Mouse (Mus musculus) cerebellum, adult 2 months (tissue): Measurements from ENCODE around the gene Bhlhe40. TPM values are rescaled to one million over a fixed set of nuclear protein-coding genes. Genes with fewer than 3 reads are reported as not detected.

Source experiments
- DNase-seq, 2 experiments: peaks; one replicate each; pipeline ENCODE4 v3.0.0; 2021
- H3K27ac ChIP-seq: fragments of 200-500 bp; 2 replicates; pipeline ENCODE4 v1.5.1; 2012; ENCODE audit warnings: low read length, control low read depth, inconsistent platforms; ENCODE audit not compliant: insufficient read depth
- H3K27me3 ChIP-seq: fragments of 200-500 bp; 2 replicates; pipeline ENCODE4 v1.6.1; 2012; ENCODE audit warnings: inconsistent platforms, mild to moderate bottlenecking, low read length, moderate library complexity; ENCODE audit not compliant: control insufficient read depth, insufficient read depth
- H3K4me1 ChIP-seq: fragments of 200-500 bp; 2 replicates; pipeline ENCODE4 v1.6.1; 2011; ENCODE audit warnings: low read length; ENCODE audit not compliant: control insufficient read depth, insufficient read depth
- H3K4me3 ChIP-seq: fragments of 200-500 bp; replicated peaks from 2 replicates; pipeline ENCODE3; 2011; ENCODE audit warnings: mild to moderate bottlenecking, low read depth, low read length, control low read depth; ENCODE audit not compliant: insufficient read depth
- CTCF ChIP-seq: fragments of 200-500 bp; IDR thresholded peaks from 2 replicates; pipeline ENCODE4 v1.5.1; 2011; ENCODE audit warnings: low read depth, mild to moderate bottlenecking, control low read depth, low read length, moderate library complexity, borderline replicate concordance; ENCODE audit not compliant: insufficient read depth
- POLR2A ChIP-seq: fragments of 200-500 bp; IDR thresholded peaks from 2 replicates; pipeline ENCODE4 v1.6.1; 2011; ENCODE audit warnings: low read length, control low read depth, borderline replicate concordance; ENCODE audit not compliant: insufficient read depth
- WGBS: fragments of 180-500 bp; shearing (Covaris S2); methylation state at CpG from one replicate; pipeline ENCODE4 v1.1.7; 2018; 5-methylcytosine and 5-hydroxymethylcytosine counted together
- polyA plus RNA-seq: library from polyadenylated mRNA; depleted of rRNA; stranded (reverse); fragments of >200 nt; gene quantifications from 2 replicates; pipeline ENCODE4 v1.2.3, GENCODE M21; 2012

Gene Bhlhe40
- polyA plus RNA-seq, 1 experiment, result 44.3 TPM

DNA sequence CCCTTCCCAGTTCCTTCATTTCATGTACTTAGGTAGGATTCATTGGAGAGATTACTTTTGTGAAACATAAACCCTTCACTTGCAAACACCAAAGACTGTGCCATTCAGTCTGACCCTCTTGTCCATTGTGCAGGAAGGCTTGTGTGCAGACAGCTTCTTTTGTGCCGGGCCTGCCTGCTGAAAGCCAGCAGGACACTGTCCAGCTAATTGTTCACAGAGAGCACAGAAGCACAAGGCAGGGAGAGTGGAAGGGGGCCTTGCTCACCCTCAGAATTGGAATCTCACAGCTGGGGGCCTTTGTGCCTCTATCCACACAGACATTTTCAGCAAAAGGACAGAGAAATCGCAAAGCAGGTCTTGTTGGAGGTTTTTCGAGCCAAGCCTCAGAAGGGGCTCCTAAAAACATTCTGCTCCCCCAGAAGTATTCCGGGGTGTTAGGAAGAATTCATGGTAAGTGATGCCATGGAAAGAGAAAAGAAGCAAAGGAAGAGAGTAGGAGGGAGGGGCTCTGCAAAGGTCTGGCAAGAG is 38.0 kb downstream of the Bhlhe40 start:
- DNase-seq, result no peak
- no peak for TF ChIP-seq POLR2A
- TF ChIP-seq CTCF, result no peak
- no peaks in the 10 kb centered on the region for H3K27me3 ChIP-seq
- H3K4me3 ChIP-seq, result no peak overlapping the region
- 62% methylated on average over 4 of the region's 4 CpGs for WGBS
- H3K27ac ChIP-seq, result no peak overlapping the region
- peaks cover 7% of the 10 kb centered on the region; the same call in 1 of the 2 replicates for H3K4me1 ChIP-seq

DNA sequence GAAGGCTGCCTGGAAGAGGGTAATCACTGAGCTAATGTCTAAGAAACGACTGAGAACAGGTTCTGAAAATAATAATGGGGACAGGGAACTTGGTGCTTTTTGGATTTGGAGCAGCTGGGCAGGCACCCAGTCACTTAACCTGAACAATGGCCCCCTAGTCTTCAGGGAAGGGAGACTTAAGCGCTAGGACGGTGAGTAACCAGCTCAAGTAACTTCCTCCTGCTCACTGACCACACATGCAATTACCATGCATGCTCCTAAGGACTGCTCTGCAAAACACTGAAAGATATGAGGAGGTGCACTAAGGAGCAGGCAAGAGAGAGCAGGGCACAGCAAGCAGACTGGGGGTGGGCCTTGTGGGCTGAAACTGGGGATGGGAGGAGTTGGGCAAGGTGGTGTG is 39.2 kb downstream of the Bhlhe40 start:
- 69% methylated on average over 3 of the region's 3 CpGs for WGBS
- Histone ChIP-seq H3K27ac (no peak overlapping the region), H3K4me3 (no peak overlapping the region), H3K4me1 (peaks cover 7% of the 10 kb centered on the region; the same call in 1 of the 2 replicates), H3K27me3 (no peaks in the 10 kb centered on the region)
- TF ChIP-seq POLR2A (no peak), CTCF (no peak)
- DNase-seq, result no peak

DNA sequence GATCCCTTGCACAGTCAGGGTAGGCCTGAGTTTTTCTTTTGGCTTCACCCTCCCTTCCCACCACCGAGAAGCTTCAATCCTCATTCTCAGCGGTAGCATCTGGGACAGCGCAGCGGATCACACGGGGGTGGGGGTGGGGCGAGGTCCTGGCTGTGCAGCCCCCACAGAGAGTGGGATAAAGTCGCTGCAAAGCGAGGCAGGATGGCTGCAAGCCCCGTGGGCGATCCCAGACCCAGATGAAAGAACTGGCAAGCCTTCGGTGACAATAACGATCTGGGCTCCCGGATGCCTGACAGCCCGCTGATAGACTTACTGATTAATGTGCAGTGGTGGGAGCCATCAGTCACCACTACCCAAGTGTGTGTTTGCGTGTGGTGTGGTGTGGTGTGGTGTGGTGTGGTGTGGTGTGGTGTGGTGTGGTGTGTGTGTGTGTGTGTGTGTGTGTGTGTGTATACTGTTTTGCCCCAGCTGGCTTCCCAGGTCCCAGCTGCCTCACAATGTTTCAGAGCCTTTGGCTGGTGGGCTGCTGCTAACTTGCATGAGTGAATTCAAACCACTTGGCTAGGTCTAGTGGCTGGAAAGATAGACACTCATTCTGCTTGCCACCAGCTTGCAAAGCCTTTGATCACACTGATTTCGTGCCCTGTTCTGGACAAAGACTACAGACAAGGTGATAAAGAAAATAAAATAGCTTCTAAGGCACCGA is 40.4 kb downstream of the Bhlhe40 start:
- Histone ChIP-seq H3K27ac (no peak overlapping the region), H3K27me3 (no peaks in the 10 kb centered on the region), H3K4me1 (peaks cover 7% of the 10 kb centered on the region; the same call in 1 of the 2 replicates), H3K4me3 (no peak overlapping the region)
- DNase-seq, result no peak
- WGBS, result 27% methylated on average over 17 of the region's 17 CpGs
- TF ChIP-seq POLR2A (no peak), CTCF (no peak)

- Histone ChIP-seq H3K4me3 (no peak overlapping the region), H3K4me1 (peaks cover 10% of the 10 kb centered on the region), H3K27me3 (no peaks in the 10 kb centered on the region), H3K27ac (no peak overlapping the region)
- WGBS, result 73% methylated on average over 3 of the region's 3 CpGs
- TF ChIP-seq CTCF (no peak), POLR2A (no peak)
- DNase-seq, result no peak
Observed at GRCm38 (mm10) chr6:108702648-108703047, 42.2 kb downstream of the Bhlhe40 start.

- no peak overlapping the region for H3K27ac ChIP-seq
- no peak overlapping the region for H3K4me3 ChIP-seq
- no peaks in the 10 kb centered on the region for H3K27me3 ChIP-seq
- WGBS, result 97% methylated on average over 1 of the region's 1 CpGs
- peaks cover 10% of the 10 kb centered on the region for H3K4me1 ChIP-seq
- TF ChIP-seq CTCF (no peak), POLR2A (no peak)
- DNase-seq, result no peak
Observed at GRCm38 (mm10) chr6:108703085-108703484, 42.7 kb downstream of the Bhlhe40 start.

GRCm38 (mm10) chr6:108704316-108705080 is 44.1 kb downstream of the Bhlhe40 start:
- TF ChIP-seq POLR2A (no peak), CTCF (no peak)

DNA sequence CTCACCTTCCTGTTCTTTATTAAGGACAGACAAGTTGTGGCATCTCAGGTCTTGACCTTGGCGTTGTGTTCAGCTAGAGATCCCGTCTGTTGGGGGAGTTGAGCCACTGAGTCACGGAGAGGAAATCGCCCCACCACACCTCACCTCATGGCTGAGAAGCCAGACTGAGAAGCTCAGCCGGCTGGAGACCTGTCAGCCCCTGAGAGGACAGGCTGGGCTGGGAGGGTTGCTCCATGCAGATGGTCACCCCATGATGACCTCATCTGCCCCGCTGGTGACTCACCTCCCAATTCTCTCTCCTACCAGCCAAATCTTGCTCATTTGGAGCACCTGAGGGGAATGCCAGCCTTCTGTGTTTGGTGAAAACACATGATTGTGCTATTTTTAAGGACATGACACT is 45.5 kb downstream of the Bhlhe40 start:
- no peak overlapping the region for H3K27ac ChIP-seq
- TF ChIP-seq CTCF (no peak), POLR2A (no peak)
- 24% methylated on average over 6 of the region's 6 CpGs for WGBS
- no peaks in the 10 kb centered on the region for H3K27me3 ChIP-seq
- peak; percentile 71 to 86 for DNase-seq
- H3K4me3 ChIP-seq, result no peak overlapping the region
- peaks cover 3% of the 10 kb centered on the region; the same call in 1 of the 2 replicates for H3K4me1 ChIP-seq

More at GRCm38 (mm10) chr6:108704316-108705080, 44.1 kb downstream of the Bhlhe40 start:
- Histone ChIP-seq H3K4me3 (no peak overlapping the region), H3K27ac (no peak overlapping the region), H3K4me1 (peaks cover 10% of the 10 kb centered on the region), H3K27me3 (no peaks in the 10 kb centered on the region)
- DNase-seq, result no peak
- 83% methylated on average over 9 of the region's 9 CpGs for WGBS

- Histone ChIP-seq H3K4me1 (peaks cover 3% of the 10 kb centered on the region; the same call in 1 of the 2 replicates), H3K4me3 (no peak overlapping the region), H3K27ac (peak overlapping the region; percentile 27; the same call in 1 of the 2 replicates), H3K27me3 (no peaks in the 10 kb centered on the region)
- 94% methylated on average over 8 of the region's 8 CpGs for WGBS
- DNase-seq, result no peak
- TF ChIP-seq CTCF (no peak), POLR2A (no peak)
Observed at GRCm38 (mm10) chr6:108706994-108707645, 46.7 kb downstream of the Bhlhe40 start.
